Mouse (Mus musculus) MEL-GATA-1-ER (cell line): Measurements from ENCODE around the gene Rxfp4.

Experiments used
- DNase-seq: peaks from one replicate; pipeline ENCODE4 v3.0.0-alpha.2; 2012; ENCODE audit warnings: low read depth; ENCODE audit errors: extremely low read depth

Gene Rxfp4

GRCm38 (mm10) chr3:88651669-88652618, 998 bp downstream of the Rxfp4 start:
- peak; percentile 41 for DNase-seq

GRCm38 (mm10) chr3:88650713-88651504, 2.0 kb downstream of the Rxfp4 start:
- no peak for DNase-seq

GRCm38 (mm10) chr3:88649967-88650366, 3.0 kb downstream of the Rxfp4 start:
- no peak for DNase-seq

- no peak for DNase-seq
Observed at GRCm38 (mm10) chr3:88649186-88649585, 3.8 kb downstream of the Rxfp4 start.

GRCm38 (mm10) chr3:88648452-88649168, 4.3 kb downstream of the Rxfp4 start:
- no peak for DNase-seq

- DNase-seq: no peak
Observed at GRCm38 (mm10) chr3:88647779-88648413, 5.0 kb downstream of the Rxfp4 start.

GRCm38 (mm10) chr3:88647076-88647475, 5.9 kb downstream of the Rxfp4 start:
- no peak for DNase-seq

GRCm38 (mm10) chr3:88646426-88646995, 6.4 kb downstream of the Rxfp4 start:
- no peak for DNase-seq

GRCm38 (mm10) chr3:88645937-88646336, 7.0 kb downstream of the Rxfp4 start:
- no peak for DNase-seq

- DNase-seq: no peak
Observed at GRCm38 (mm10) chr3:88643078-88643477, 9.9 kb downstream of the Rxfp4 start.

- DNase-seq: peak; percentile 62
Observed at GRCm38 (mm10) chr3:88640676-88641075, 12.3 kb downstream of the Rxfp4 start.

GRCm38 (mm10) chr3:88639239-88639638, 13.7 kb downstream of the Rxfp4 start:
- DNase-seq: no peak

GRCm38 (mm10) chr3:88637134-88637533, 15.8 kb downstream of the Rxfp4 start:
- no peak for DNase-seq

GRCm38 (mm10) chr3:88636555-88636986, 16.4 kb downstream of the Rxfp4 start:
- no peak for DNase-seq

- DNase-seq: no peak
Observed at GRCm38 (mm10) chr3:88635506-88636275, 17.3 kb downstream of the Rxfp4 start.

- no peak for DNase-seq
Observed at GRCm38 (mm10) chr3:88633056-88633455, 19.9 kb downstream of the Rxfp4 start.

GRCm38 (mm10) chr3:88631921-88632587, 20.9 kb downstream of the Rxfp4 start:
- no peak for DNase-seq

GRCm38 (mm10) chr3:88630849-88631341, 22.0 kb downstream of the Rxfp4 start:
- no peak for DNase-seq

- no peak for DNase-seq
Observed at GRCm38 (mm10) chr3:88630018-88630417, 22.9 kb downstream of the Rxfp4 start.
